In the genomic region with DNA sequence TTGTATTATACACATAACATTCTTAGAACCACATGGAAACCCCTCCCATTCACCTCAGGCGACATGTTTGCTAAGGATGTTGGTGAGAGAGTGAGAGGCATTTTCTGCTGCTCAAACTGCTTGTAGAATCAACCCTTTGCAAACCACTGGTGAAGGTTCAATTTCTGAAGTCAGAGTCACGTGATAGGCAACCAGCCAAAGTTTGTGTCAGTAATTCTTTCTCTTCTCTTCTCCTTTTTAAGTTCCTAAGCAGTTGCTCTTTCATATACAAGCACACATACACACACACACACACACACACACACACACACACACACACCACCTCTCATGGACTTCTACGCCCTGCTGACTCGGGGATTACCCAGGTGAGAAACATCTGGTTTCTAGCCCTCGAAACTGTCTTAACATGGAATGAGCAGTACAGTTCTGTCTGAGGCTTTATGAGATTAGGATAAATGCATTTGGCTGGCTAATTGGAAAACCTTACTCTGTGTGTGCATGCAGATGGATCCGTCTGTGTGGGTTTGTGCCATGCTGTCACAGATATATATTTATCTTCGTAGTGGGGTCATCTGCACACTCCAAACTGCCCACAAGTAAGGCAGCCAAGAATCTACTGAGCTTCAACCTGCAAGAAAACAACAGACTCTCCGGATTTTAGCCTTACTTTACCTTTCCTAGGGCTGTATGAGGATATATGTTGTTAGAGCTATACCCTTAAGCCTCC, we compare ENCODE assay signal across 24 mouse cellular contexts.
DNase-seq lines count a peak whose midpoint lies in the region; ATAC-seq lines count a peak whose summit lies in the region.
"Had no signal": no experiment of that assay in that cellular context is flagged by ENCODE, and none has a peak within 500 bp of the region (broad histone marks: within the 10 kb centered on the region; RNA-seq: fewer than 3 reads in every experiment).

No protein-coding gene starts in this region.

- no peaks in the 10 kb centered on the region for H3K9me3 ChIP-seq in kidney, embryonic 16.5 days (ENCODE audit: low read length)
- H3K9me3 ChIP-seq in limb, embryonic 15.5 days: no peaks in the 10 kb centered on the region
- H3K9me3 ChIP-seq in forebrain, embryonic 11.5 days (ENCODE audit: control insufficient read depth, low read length): no peaks in the 10 kb centered on the region
- H3K9me3 ChIP-seq: hindbrain, embryonic 10.5 days; intestine, embryonic 15.5 days; limb, embryonic 13.5 days; liver, embryonic 15.5 days; lung, embryonic 15.5 days; megakaryocyte, embryonic 14.5 days; midbrain, embryonic 13.5 days; neural tube, embryonic 12.5 days had no signal

- no peaks in the 10 kb centered on the region for H3K4me1 ChIP-seq in kidney, embryonic 16.5 days (ENCODE audit: insufficient read depth, low read length)
- H3K4me1 ChIP-seq in limb, embryonic 15.5 days: no peaks in the 10 kb centered on the region
- H3K4me1 ChIP-seq in forebrain, embryonic 11.5 days (replicated peaks; ENCODE audit: control insufficient read depth, insufficient read depth, low read length): no peaks in the 10 kb centered on the region
- H3K4me1 ChIP-seq: intestine, embryonic 15.5 days; liver, embryonic 15.5 days; lung, embryonic 15.5 days; neural tube, embryonic 12.5 days had no signal

- 70% methylated on average over 8 of the region's 8 CpGs for WGBS in kidney, embryonic 16.5 days
- 55% methylated on average over 8 of the region's 8 CpGs for WGBS in limb, embryonic 15.5 days
- 88% methylated on average over 8 of the region's 8 CpGs for WGBS in forebrain, embryonic 11.5 days

- 0 out of 2 replicates have a peak, but pooled peaks have one; percentile 9 for ATAC-seq in frontal cortex, adult (ENCODE audit: low TSS enrichment)
- ATAC-seq in kidney, embryonic 16.5 days (ENCODE audit: low FRiP score, low TSS enrichment): no peak
- ATAC-seq in limb, embryonic 15.5 days (ENCODE audit: insufficient number of reproducible peaks, low FRiP score, low TSS enrichment, low read depth): no peak
- ATAC-seq in forebrain, embryonic 11.5 days (replicated peaks; ENCODE audit: low FRiP score): no peak
- ATAC-seq: CD4-positive, CD25-positive, alpha-beta regulatory T cell, adult 4 months; hindbrain, embryonic 16.5 days; intestine, embryonic 15.5 days; midbrain, embryonic 13.5 days had no signal

- no peak overlapping the region for H3K4me2 ChIP-seq in kidney, embryonic 16.5 days (replicated peaks; ENCODE audit: low read depth, low read length)
- no peak overlapping the region for H3K4me2 ChIP-seq in limb, embryonic 15.5 days
- no peak overlapping the region for H3K4me2 ChIP-seq in forebrain, embryonic 11.5 days (ENCODE audit: low read depth, low read length, severe bottlenecking)
- H3K4me2 ChIP-seq: intestine, embryonic 15.5 days; limb, embryonic 13.5 days; liver, embryonic 15.5 days; lung, embryonic 15.5 days; midbrain, embryonic 13.5 days; neural tube, embryonic 12.5 days had no signal

- H3K27me3 ChIP-seq in kidney, embryonic 16.5 days (ENCODE audit: insufficient read depth, low read length): no peaks in the 10 kb centered on the region
- no peaks in the 10 kb centered on the region for H3K27me3 ChIP-seq in limb, embryonic 15.5 days
- no peaks in the 10 kb centered on the region for H3K27me3 ChIP-seq in forebrain, embryonic 11.5 days (ENCODE audit: control insufficient read depth, insufficient read depth, low read length)
- H3K27me3 ChIP-seq: intestine, embryonic 15.5 days; limb, embryonic 13.5 days; liver, embryonic 15.5 days; lung, embryonic 15.5 days; midbrain, embryonic 13.5 days; neural tube, embryonic 12.5 days had no signal

- H3K9ac ChIP-seq in kidney, embryonic 16.5 days (replicated peaks; ENCODE audit: low read length): no peak overlapping the region
- H3K9ac ChIP-seq in limb, embryonic 15.5 days: no peak overlapping the region
- no peak overlapping the region for H3K9ac ChIP-seq in forebrain, embryonic 11.5 days (ENCODE audit: low read length)
- H3K9ac ChIP-seq: intestine, embryonic 15.5 days; limb, embryonic 13.5 days; liver, embryonic 15.5 days; lung, embryonic 15.5 days; midbrain, embryonic 13.5 days; neural tube, embryonic 12.5 days had no signal

- H3K27ac ChIP-seq in kidney, embryonic 16.5 days (ENCODE audit: low read length): no peak overlapping the region
- H3K27ac ChIP-seq in limb, embryonic 15.5 days: peak overlapping the region; percentile 17; the same call in 1 of the 2 replicates
- H3K27ac ChIP-seq in forebrain, embryonic 11.5 days (ENCODE audit: low read depth, low read length): no peak overlapping the region
- H3K27ac ChIP-seq: gastrocnemius, adult 2 months; hindbrain, embryonic 10.5 days; intestine, embryonic 15.5 days; limb, embryonic 13.5 days; liver, embryonic 15.5 days; lung, embryonic 15.5 days; midbrain, embryonic 13.5 days; neural tube, embryonic 12.5 days had no signal

- no peak overlapping the region for H3K4me3 ChIP-seq in kidney, embryonic 16.5 days (ENCODE audit: low read length)
- H3K4me3 ChIP-seq in limb, embryonic 15.5 days: no peak overlapping the region
- H3K4me3 ChIP-seq in forebrain, embryonic 11.5 days (ENCODE audit: low read depth, low read length): no peak overlapping the region
- H3K4me3 ChIP-seq: gastrocnemius, adult 2 months; hindbrain, embryonic 10.5 days; intestine, embryonic 15.5 days; limb, embryonic 13.5 days; liver, embryonic 15.5 days; lung, embryonic 15.5 days; megakaryocyte, embryonic 14.5 days; midbrain, embryonic 13.5 days; neural tube, embryonic 12.5 days had no signal

- H3K36me3 ChIP-seq in kidney, embryonic 16.5 days (ENCODE audit: insufficient read depth, low read length): no peaks in the 10 kb centered on the region
- no peaks in the 10 kb centered on the region for H3K36me3 ChIP-seq in limb, embryonic 15.5 days
- H3K36me3 ChIP-seq in forebrain, embryonic 11.5 days (ENCODE audit: control insufficient read depth, insufficient read depth, low read length): no peaks in the 10 kb centered on the region
- H3K36me3 ChIP-seq: hindbrain, embryonic 10.5 days; intestine, embryonic 15.5 days; limb, embryonic 13.5 days; liver, embryonic 15.5 days; lung, embryonic 15.5 days; midbrain, embryonic 13.5 days; neural tube, embryonic 12.5 days had no signal

- no peak for DNase-seq in frontal cortex, postnatal 14 days (ENCODE audit: low spot score in 2 of 2)
- DNase-seq in kidney, adult 11 months: peak; percentile 6
- peak; percentile 38 for DNase-seq in right cerebral cortex, adult 18-20 months
- no peak for DNase-seq in right cerebral cortex, postnatal 25 days
- no peak for DNase-seq in forebrain, embryonic 11.5 days (ENCODE audit: low spot score)
- DNase-seq: adrenal gland, postnatal 10 days; cerebellum, adult 2 months; gastrocnemius, adult 2 months; kidney, postnatal 14 days; lung, postnatal 36 days; thymus, postnatal 36 days had no signal

Comparison
In these comparisons a context has a peak if more than half of its experiments do, and no peak if none do; other contexts are left out.
1. DNase-seq: peak in kidney, adult 11 months (single experiment) and right cerebral cortex, adult 18-20 months (single experiment); none in frontal cortex, postnatal 14 days (0 of 2), right cerebral cortex, postnatal 25 days (single experiment) and forebrain, embryonic 11.5 days (single experiment).